Mouse (Mus musculus): ENCODE measurements around the gene Lyst. TPM values are rescaled to one million over a fixed set of nuclear protein-coding genes. Genes with fewer than 3 reads are reported as not detected.
A peak's percentile ranks its signal among the peaks of the same experiment; 100 is the strongest.

Lyst gene
- polyA plus RNA-seq, 1 experiment from 2014 or later: 1.9 TPM

- DNase-seq (ENCODE audit: low spot score): no peak
- no peaks in the 10 kb centered on the region for H3K9me3 ChIP-seq
- WGBS: 51% methylated on average over 11 of the region's 11 CpGs
- H3K27me3 ChIP-seq (ENCODE audit: insufficient read depth, poor library complexity, severe bottlenecking): no peaks in the 10 kb centered on the region
- H3K36me3 ChIP-seq: no peaks in the 10 kb centered on the region
- no peak overlapping the region for H3K4me3 ChIP-seq
- no peak overlapping the region for H3K27ac ChIP-seq
- no peaks in the 10 kb centered on the region for H3K4me1 ChIP-seq
Measured at GRCm38 (mm10) chr13:13808337-13809132, 218.3 kb downstream of the Lyst start.

- 83% methylated on average over 7 of the region's 7 CpGs for WGBS
- no peak for DNase-seq (ENCODE audit: low spot score)
- no peak overlapping the region for H3K27ac ChIP-seq
- no peak overlapping the region for H3K4me3 ChIP-seq
- H3K36me3 ChIP-seq: no peaks in the 10 kb centered on the region
- H3K9me3 ChIP-seq: no peaks in the 10 kb centered on the region
- no peaks in the 10 kb centered on the region for H3K4me1 ChIP-seq
- H3K27me3 ChIP-seq (ENCODE audit: insufficient read depth, poor library complexity, severe bottlenecking): no peaks in the 10 kb centered on the region
Measured at GRCm38 (mm10) chr13:13810885-13811284, 220.7 kb downstream of the Lyst start.

GRCm38 (mm10) chr13:13818696-13819095 lies 228.5 kb downstream of the Lyst start:
- 75% methylated on average over 3 of the region's 3 CpGs for WGBS

GRCm38 (mm10) chr13:13820234-13821123 lies 230.3 kb downstream of the Lyst start:
- peak; percentile 22 for DNase-seq (ENCODE audit: low spot score)
- no peaks in the 10 kb centered on the region for H3K4me1 ChIP-seq
- no peaks in the 10 kb centered on the region for H3K9me3 ChIP-seq
- no peak overlapping the region for H3K4me3 ChIP-seq
- WGBS: 74% methylated on average over 7 of the region's 7 CpGs
- H3K27me3 ChIP-seq (ENCODE audit: insufficient read depth, poor library complexity, severe bottlenecking): no peaks in the 10 kb centered on the region
- no peak overlapping the region for H3K27ac ChIP-seq
- H3K36me3 ChIP-seq: no peaks in the 10 kb centered on the region

More at GRCm38 (mm10) chr13:13818696-13819095, 228.5 kb downstream of the Lyst start:
- H3K27ac ChIP-seq: no peak overlapping the region
- DNase-seq (ENCODE audit: low spot score): no peak
- no peak overlapping the region for H3K4me3 ChIP-seq
- H3K27me3 ChIP-seq (ENCODE audit: insufficient read depth, poor library complexity, severe bottlenecking): no peaks in the 10 kb centered on the region
- H3K9me3 ChIP-seq: no peaks in the 10 kb centered on the region
- H3K4me1 ChIP-seq: no peaks in the 10 kb centered on the region
- no peaks in the 10 kb centered on the region for H3K36me3 ChIP-seq

- no peaks in the 10 kb centered on the region for H3K27me3 ChIP-seq (ENCODE audit: insufficient read depth, poor library complexity, severe bottlenecking)
- WGBS: 83% methylated on average over 7 of the region's 7 CpGs
Measured at GRCm38 (mm10) chr13:13824946-13825345, 234.7 kb downstream of the Lyst start.

GRCm38 (mm10) chr13:13826533-13826932 lies 236.3 kb downstream of the Lyst start:
- Histone ChIP-seq H3K4me1 (no peaks in the 10 kb centered on the region), H3K36me3 (no peaks in the 10 kb centered on the region), H3K4me3 (no peak overlapping the region), H3K27ac (no peak overlapping the region), H3K9me3 (no peaks in the 10 kb centered on the region), H3K27me3 (ENCODE audit: insufficient read depth, poor library complexity, severe bottlenecking) (no peaks in the 10 kb centered on the region)
- DNase-seq (ENCODE audit: low spot score): peak; percentile 64
- 83% methylated on average over 6 of the region's 6 CpGs for WGBS

More at GRCm38 (mm10) chr13:13824946-13825345, 234.7 kb downstream of the Lyst start:
- H3K4me1 ChIP-seq: no peaks in the 10 kb centered on the region
- no peaks in the 10 kb centered on the region for H3K36me3 ChIP-seq
- H3K27ac ChIP-seq: no peak overlapping the region
- H3K4me3 ChIP-seq: no peak overlapping the region
- peak; percentile 61 for DNase-seq (ENCODE audit: low spot score)
- H3K9me3 ChIP-seq: no peaks in the 10 kb centered on the region

- H3K27me3 ChIP-seq (ENCODE audit: insufficient read depth, poor library complexity, severe bottlenecking): no peaks in the 10 kb centered on the region
- 44% methylated on average over 1 of the region's 1 CpGs for whole genome bisulfite sequencing
- no peak overlapping the region for H3K4me3 ChIP-seq
- H3K9me3 ChIP-seq: no peaks in the 10 kb centered on the region
- no peaks in the 10 kb centered on the region for H3K4me1 ChIP-seq
- peak; percentile 57 for DNase-seq (ENCODE audit: low spot score)
- H3K27ac ChIP-seq: no peak overlapping the region
- no peaks in the 10 kb centered on the region for H3K36me3 ChIP-seq
Measured at GRCm38 (mm10) chr13:13828125-13828524, 237.9 kb downstream of the Lyst start.

Other genes starting within 250 kb of the Lyst start
- 11.3 and 12.1 TPM in 2 replicates for gene Gpr137b, start 196.4 kb upstream of the Lyst start, polyA plus RNA-seq (2016; fragmentation: Nextera tagmentation; extraction: Ambion mirVana)
- gene Nid1, start 152.8 kb upstream of the Lyst start, polyA plus RNA-seq (2016; fragmentation: Nextera tagmentation; extraction: Ambion mirVana): 64.5 and 77.2 TPM in 2 replicates
- 0.16 and 0.51 TPM in 2 replicates for gene Gng4, start 193.7 kb downstream of the Lyst start, polyA plus RNA-seq (2016; fragmentation: Nextera tagmentation; extraction: Ambion mirVana)